Mouse (Mus musculus) lung, postnatal 0 days (tissue): ENCODE measurements around the gene Akr1d1.

Experiments used
- CTCF ChIP-seq: IDR thresholded peaks from 2 replicates; pipeline ENCODE4 v1.5.1; 2016; ENCODE audit warnings: antibody characterized with exemption, mild to moderate bottlenecking
- EP300 ChIP-seq: IDR thresholded peaks from 2 replicates; pipeline ENCODE4 v1.6.1; 2016; ENCODE audit warnings: antibody characterized with exemption, mild to moderate bottlenecking, control low read depth

DNA sequence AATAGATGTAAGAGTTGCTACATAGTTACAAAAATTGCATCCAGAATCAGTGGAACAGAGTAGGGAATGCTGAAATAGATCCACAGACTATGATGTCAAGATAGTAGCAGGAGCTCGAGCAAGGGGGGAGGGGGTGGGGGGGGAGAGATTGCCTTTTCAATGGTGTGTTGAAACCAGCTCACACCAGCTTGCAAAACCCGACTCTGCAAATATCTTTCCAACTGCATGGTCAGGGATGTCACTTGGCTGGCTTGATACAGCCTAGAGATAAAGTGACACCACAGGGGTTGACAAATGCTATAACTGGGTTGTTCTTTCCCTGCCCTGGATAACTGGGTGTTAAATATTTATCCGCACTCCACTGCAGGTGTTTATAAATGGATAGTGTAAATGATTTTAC is 24.0 kb downstream of the Akr1d1 start:
- TF ChIP-seq CTCF (no peak), EP300 (no peak)
